Mouse (Mus musculus) kidney, adult 8-10 months (tissue): ENCODE measurements around the gene Kif24.

Source experiments
- DNase-seq, 2 experiments: peaks; one replicate each; pipeline ENCODE4 v3.0.0; 2022

The Kif24 gene

GRCm38 (mm10) chr4:41340912-41341550, 123.7 kb downstream of the Kif24 start:
- no peak for DNase-seq
